Mouse (Mus musculus): ENCODE results near the gene Hhat. TPM values are rescaled to one million over a fixed set of nuclear protein-coding genes. Genes with fewer than 3 reads are reported as not detected.

Hhat gene
- total RNA-seq, 1 experiment from 2014 or later = 3.4 TPM

- peak; percentile 71 for ATAC-seq (replicated peaks; ENCODE audit: low read depth, poor library complexity, severe bottlenecking)
Observed at GRCm38 (mm10) chr1:192745240-192746101, 25.6 kb downstream of the Hhat start.

- ATAC-seq (replicated peaks; ENCODE audit: low read depth, poor library complexity, severe bottlenecking) = no peak
Observed at GRCm38 (mm10) chr1:192744880-192745239, 26.2 kb downstream of the Hhat start.

DNA sequence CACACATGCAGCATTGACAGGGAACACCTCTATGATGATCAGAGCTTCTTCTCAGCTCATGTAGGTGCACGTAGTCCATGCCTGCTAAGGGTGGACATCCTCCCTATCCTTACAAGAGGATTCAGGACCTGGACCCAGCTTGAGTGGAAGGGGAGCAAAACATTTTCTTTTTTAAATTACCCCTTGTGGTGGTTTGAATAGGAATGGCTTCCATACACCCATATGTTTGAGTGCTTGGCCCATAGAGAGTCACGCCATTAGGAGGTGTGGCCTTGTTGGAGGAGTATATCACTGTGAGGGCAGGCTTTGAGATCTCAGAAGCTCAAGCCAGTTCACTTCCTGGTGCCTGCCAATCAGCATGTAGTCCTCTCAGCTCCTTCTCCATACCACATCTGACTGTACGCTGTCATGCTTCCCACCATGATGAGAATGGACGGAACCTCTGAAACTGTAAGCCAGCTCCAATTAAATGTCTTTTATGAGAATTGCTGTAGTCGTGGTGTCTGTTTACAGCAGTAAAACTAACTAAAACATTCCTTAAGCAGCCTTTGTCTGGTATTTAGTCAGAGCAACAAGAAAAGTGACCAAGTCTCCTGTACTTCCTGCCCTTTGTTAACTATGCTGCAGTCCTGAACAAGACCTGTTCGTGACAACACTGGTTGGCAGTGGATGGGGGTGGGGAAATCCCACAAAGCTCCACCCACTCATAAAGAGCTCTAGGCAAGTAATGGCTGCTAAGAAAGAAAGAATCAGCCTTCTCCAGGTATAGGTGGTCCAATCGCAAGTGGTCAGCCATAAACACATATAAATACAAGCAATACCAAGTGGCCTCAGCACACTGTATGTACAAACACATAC, 28.4 kb downstream of the Hhat start:
- ATAC-seq (replicated peaks; ENCODE audit: low read depth, poor library complexity, severe bottlenecking) = no peak

DNA sequence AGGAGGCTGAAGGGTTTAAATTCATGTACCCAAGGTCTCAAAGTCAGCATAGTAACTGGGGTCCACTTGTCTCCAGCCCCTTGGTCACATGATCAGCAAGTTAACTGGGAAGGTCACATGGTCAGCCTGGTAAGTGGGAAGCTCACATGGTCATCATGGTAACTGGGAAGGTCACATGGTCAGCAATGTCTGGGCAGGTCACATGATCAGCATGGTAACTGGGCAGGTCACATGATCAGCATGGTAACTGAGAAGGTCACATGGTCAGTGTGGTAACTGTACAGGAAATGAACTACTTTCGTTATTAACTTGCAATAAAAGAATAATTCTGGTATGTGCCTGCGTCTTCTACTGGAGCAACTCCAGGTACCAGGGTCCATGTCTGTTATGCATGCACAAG, 29.1 kb downstream of the Hhat start:
- ATAC-seq (replicated peaks; ENCODE audit: low read depth, poor library complexity, severe bottlenecking) = no peak

- ATAC-seq (replicated peaks; ENCODE audit: low read depth, poor library complexity, severe bottlenecking) = peak; percentile 30
Observed at GRCm38 (mm10) chr1:192736524-192736923, 34.5 kb downstream of the Hhat start.

- peak; percentile 92 for ATAC-seq (replicated peaks; ENCODE audit: low read depth, poor library complexity, severe bottlenecking)
Observed at GRCm38 (mm10) chr1:192736002-192736426, 35.0 kb downstream of the Hhat start.

DNA sequence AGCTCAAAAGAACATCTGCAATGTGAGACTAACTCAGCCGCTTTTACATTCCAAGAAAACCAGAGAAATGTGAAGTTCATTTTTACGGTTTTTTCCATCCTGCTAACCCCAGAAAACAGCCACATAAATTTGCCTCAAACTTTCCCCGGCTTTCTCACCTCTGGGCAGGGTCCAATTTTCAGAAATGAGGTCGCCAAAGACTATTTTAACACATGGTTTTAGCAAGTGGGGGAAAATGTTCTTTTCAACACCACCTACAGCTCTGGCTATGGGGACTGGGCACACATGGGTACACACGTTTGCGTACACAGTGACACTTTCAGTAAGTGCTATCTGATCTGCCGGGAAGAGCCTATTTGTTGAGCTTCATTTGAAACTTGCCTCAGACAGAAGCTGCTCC, 40.5 kb downstream of the Hhat start:
- no peak for ATAC-seq (replicated peaks; ENCODE audit: low read depth, poor library complexity, severe bottlenecking)

GRCm38 (mm10) chr1:192726996-192727624, 43.9 kb downstream of the Hhat start:
- ATAC-seq (replicated peaks; ENCODE audit: low read depth, poor library complexity, severe bottlenecking) = peak; percentile 98

GRCm38 (mm10) chr1:192722147-192722546, 48.9 kb downstream of the Hhat start:
- ATAC-seq (replicated peaks; ENCODE audit: low read depth, poor library complexity, severe bottlenecking) = 0 out of 2 replicates have a peak, but pooled peaks have one; percentile 31

- ATAC-seq (replicated peaks; ENCODE audit: low read depth, poor library complexity, severe bottlenecking) = no peak
Observed at GRCm38 (mm10) chr1:192720156-192720555, 50.9 kb downstream of the Hhat start.

GRCm38 (mm10) chr1:192711779-192712348, 59.2 kb downstream of the Hhat start:
- ATAC-seq (replicated peaks; ENCODE audit: low read depth, poor library complexity, severe bottlenecking) = peak; percentile 87

DNA sequence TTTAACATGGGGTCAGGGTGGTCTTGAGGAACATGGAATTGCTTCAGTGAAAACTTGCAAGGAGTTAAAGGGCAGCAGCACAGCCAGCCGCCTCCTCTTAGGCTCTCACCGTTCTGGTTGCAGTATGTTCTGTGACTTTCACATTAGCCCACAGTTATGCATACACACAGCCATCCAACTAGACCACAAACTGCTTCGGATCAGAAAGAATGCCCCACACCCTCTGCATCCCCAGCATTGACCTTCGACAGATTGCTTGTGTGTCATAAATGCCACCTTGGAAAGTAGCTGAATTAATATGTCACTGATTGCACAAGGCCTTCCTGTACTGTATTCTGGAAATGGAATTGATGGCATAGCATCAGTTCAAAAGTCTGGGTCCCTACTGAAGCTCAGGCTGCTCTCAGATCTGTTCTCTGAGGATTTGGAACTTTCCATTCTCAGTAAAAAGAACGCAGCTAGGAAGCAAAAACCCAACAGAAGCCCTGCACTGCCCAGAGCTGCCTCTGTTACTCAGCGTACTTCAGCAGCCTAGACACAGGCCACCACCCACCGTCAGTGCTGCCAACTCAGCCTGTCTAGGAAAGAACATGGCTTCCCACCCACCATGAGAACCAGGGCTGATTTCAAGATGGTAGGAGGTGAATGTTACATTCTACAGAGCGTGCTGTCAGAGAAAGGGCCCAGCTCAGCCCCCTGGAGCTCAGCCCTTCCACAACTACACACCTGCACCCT, 70.5 kb downstream of the Hhat start:
- no peak for ATAC-seq (replicated peaks; ENCODE audit: low read depth, poor library complexity, severe bottlenecking)

- no peak for ATAC-seq (replicated peaks; ENCODE audit: low read depth, poor library complexity, severe bottlenecking)
Observed at GRCm38 (mm10) chr1:192699101-192699500, 71.9 kb downstream of the Hhat start.

GRCm38 (mm10) chr1:192696371-192696863, 74.6 kb downstream of the Hhat start:
- ATAC-seq (replicated peaks; ENCODE audit: low read depth, poor library complexity, severe bottlenecking) = no peak

DNA sequence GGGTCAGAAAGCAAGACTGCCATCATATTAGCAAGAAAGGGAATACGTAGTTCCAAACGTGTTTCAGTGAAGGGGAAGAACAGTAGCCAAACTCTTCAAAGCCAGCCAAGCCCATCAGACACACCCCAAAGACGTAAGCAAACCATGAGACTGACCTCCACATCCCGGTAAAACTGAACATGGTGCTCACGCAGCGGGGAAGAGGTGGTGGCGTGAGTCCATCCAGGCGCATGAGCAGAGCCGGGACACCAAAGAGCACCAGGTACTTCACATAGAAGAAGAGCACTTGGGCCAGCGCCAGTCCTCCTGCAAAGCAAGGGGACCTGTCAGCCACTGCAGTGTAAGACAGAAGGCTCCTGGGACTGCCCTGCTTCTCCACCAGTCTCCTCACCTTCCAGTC, 77.4 kb downstream of the Hhat start:
- ATAC-seq (replicated peaks; ENCODE audit: low read depth, poor library complexity, severe bottlenecking) = no peak

- peak; percentile 47; the same call in 1 of the 2 replicates for ATAC-seq (replicated peaks; ENCODE audit: low read depth, poor library complexity, severe bottlenecking)
Observed at GRCm38 (mm10) chr1:192692982-192693381, 78.0 kb downstream of the Hhat start.

DNA sequence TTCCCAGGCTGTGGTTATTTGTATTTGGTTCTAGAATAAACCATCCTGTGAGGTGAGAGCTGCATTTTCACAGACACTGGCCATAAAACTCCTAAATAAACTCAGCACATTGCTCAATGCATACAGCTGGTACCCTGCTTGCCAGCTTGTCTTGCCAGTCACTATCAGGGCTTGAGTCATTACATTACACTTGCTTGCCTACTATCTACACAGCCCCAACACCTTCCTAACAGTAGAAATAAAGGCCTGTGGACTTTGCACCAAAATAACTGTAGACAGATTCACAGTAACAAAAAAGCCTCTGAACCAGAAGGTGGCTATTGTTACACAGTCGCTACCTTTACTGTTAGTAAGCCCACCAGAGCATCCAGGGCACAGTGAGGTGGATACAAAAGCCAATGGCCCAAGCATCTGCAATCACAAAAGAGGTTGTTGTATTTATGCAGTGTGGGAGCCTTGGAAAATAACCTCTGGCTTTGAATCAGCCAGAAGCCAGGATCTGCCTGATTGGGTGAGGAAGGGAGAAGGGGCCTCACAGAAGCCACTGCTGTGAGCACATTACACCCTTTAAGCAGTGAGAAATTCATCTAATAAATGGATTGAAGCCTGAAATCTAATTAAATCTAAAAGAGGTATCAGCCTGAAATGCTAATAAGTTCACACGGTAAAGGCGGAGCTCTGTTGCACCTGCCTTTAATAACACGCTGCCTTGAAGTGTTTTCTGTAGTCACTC, 88.6 kb downstream of the Hhat start:
- ATAC-seq (replicated peaks; ENCODE audit: low read depth, poor library complexity, severe bottlenecking) = no peak

DNA sequence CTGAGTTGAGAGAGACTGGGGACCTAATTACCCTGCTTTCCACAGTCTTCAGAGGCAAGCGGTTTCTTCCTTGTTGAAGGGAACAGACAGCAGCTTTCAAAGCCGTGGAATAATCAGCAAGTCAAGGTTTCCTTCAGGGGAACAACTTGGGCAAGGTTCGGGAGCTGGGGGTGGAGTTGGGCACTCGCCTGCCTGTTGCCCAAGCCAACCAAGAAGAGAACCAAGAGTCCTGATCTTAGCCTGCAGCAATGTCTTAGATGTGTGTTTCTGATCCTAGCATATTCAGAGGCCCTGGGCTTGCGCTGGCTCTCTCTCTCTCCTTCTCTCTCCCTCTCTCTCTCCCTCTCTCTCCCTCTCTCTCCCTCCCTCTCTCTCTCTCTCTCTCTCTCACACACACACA, 93.8 kb downstream of the Hhat start:
- ATAC-seq (replicated peaks; ENCODE audit: low read depth, poor library complexity, severe bottlenecking) = no peak

DNA sequence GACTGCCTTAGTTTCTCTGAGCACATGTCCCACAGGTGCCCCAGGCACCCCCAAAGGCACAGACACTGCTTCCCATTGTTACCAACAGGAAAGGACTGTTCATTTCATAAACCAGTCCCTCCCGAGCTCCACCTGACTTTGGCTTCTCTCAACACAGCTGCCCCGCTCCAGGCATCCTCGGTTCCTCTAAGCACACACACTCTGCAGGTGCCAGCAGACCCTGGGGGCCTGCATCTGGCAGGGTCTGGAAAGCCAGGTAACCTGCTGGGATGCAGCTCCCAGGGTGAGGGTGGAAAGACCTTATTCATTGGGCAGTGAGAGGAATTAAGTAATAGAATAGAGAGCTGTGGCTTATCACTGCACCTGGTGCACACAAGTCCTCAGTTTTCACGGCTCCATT, 107.4 kb downstream of the Hhat start:
- no peak for ATAC-seq (replicated peaks; ENCODE audit: low read depth, poor library complexity, severe bottlenecking)

All from common myeloid progenitor, adult 5-6 weeks (primary cell).